Mouse (Mus musculus) kidney, adult 2 months (tissue): Measurements from ENCODE around the gene Tead1. TPM values are rescaled to one million over a fixed set of nuclear protein-coding genes. Genes with fewer than 3 reads are reported as not detected.

Experiments used
- DNase-seq: peaks from one replicate; pipeline ENCODE4 v3.0.0; 2021
- H3K27ac ChIP-seq: fragments of 200-500 bp; 2 replicates; pipeline ENCODE4 v1.5.1; 2012; ENCODE audit warnings: low read depth, low read length, control low read depth, inconsistent platforms; ENCODE audit not compliant: insufficient read depth
- H3K27me3 ChIP-seq: fragments of 200-500 bp; replicated peaks from 2 replicates; pipeline ENCODE4 v1.6.1; 2012; ENCODE audit warnings: mild to moderate bottlenecking, moderate library complexity, low read length, inconsistent platforms; ENCODE audit not compliant: control insufficient read depth, insufficient read depth
- H3K36me3 ChIP-seq: fragments of 200-500 bp; 2 replicates; pipeline ENCODE4 v1.6.1; 2012; ENCODE audit warnings: mild to moderate bottlenecking, moderate library complexity, low read length, inconsistent platforms; ENCODE audit not compliant: control insufficient read depth, insufficient read depth
- H3K4me1 ChIP-seq: fragments of 200-500 bp; 2 replicates; pipeline ENCODE4 v1.6.1; 2011; ENCODE audit warnings: low read length; ENCODE audit not compliant: control insufficient read depth, insufficient read depth
- H3K4me3 ChIP-seq: fragments of 200-500 bp; 2 replicates; pipeline ENCODE4 v1.5.1; 2011; ENCODE audit warnings: mild to moderate bottlenecking, low read depth, low read length, control low read depth; ENCODE audit not compliant: insufficient read depth
- CTCF ChIP-seq: fragments of 200-500 bp; conservative IDR thresholded peaks from 2 replicates; pipeline ENCODE4 v1.5.1; 2011; ENCODE audit warnings: low read depth, mild to moderate bottlenecking, control low read depth, low read length, moderate library complexity, mixed read lengths; ENCODE audit not compliant: insufficient read depth, insufficient read length
- POLR2A ChIP-seq: fragments of 200-500 bp; IDR thresholded peaks from one replicate; pipeline ENCODE4 v1.6.1; 2011; ENCODE audit warnings: low read depth, low read length, control low read depth
- WGBS: fragments of 180-500 bp; shearing (Covaris S2); methylation state at CpG from one replicate; pipeline ENCODE4 v1.1.7; 2018; 5-methylcytosine and 5-hydroxymethylcytosine counted together
- polyA plus RNA-seq: library from polyadenylated mRNA; depleted of rRNA; stranded (reverse); fragments of >200 nt; gene quantifications from 2 replicates; pipeline ENCODE4 v1.2.3, GENCODE M21; 2012

Tead1 gene
- polyA plus RNA-seq, 1 experiment = 14.7 TPM

DNA sequence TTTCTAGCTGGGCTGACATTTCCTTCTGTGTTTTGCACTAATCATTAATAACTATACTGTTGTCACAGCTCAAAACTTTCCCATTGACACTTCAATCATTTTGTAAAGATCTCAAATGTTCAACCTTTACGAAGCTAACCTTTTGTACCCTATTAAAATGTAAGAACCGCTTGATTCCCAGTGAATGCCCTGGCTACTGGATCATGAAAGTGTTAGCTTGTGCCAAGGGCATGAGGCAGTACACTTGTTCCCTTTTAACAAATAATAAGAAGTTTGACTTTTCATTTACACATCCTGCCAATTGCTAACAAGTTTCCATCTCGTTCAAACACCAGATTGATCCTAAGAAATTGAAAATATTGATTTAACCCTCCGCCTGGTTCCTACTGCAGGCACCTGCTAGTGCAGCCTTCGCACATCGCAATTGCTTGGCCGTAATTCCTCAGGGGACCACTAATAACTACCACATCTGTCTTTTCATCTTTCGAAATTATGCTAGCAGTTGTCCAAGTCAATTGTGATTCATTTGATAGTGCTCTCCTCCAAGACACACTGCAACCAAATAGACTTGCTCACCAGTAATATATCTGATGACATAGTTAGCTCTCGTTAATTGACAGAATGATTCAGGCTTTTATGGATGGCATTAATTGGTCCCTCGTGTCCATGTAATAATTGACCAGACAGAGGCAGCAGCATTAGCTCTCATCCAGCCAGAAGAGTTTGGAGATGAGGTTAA lies 133.1 kb downstream of the Tead1 start:
- H3K4me1 ChIP-seq = peaks cover 23% of the 10 kb centered on the region
- DNase-seq = peak; percentile 68
- no peak for TF ChIP-seq POLR2A
- TF ChIP-seq CTCF = no peak
- 64% methylated on average over 10 of the region's 10 CpGs for WGBS
- no peak overlapping the region for H3K4me3 ChIP-seq
- no peaks in the 10 kb centered on the region for H3K36me3 ChIP-seq
- H3K27ac ChIP-seq = no peak overlapping the region
- no peaks in the 10 kb centered on the region for H3K27me3 ChIP-seq

DNA sequence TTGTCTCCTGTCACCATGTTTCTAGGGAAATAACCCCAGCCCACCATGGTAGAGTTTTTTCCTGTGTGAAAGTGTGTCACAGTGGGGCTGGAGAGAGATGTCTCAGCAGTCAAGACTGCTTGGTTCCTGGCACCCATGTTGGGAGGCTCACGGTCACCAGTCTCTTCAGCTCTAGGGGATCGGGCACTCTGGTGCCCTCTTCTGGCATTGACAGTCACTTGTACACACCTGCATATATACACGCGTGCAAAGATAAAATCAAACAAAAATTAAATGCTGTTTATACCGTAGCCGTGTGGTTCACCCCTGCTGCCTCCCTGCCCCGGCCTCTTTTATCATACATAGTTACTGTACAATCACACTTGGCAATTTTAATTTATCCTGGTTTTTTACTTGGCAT lies 134.0 kb downstream of the Tead1 start:
- Histone ChIP-seq H3K4me1 (peaks cover 22% of the 10 kb centered on the region), H3K36me3 (no peaks in the 10 kb centered on the region), H3K27ac (no peak overlapping the region), H3K4me3 (no peak overlapping the region), H3K27me3 (no peaks in the 10 kb centered on the region)
- 93% methylated on average over 7 of the region's 7 CpGs for WGBS
- DNase-seq = no peak
- TF ChIP-seq CTCF (peak; percentile 41), POLR2A (no peak)

- DNase-seq = peak; percentile 40
Observed at GRCm38 (mm10) chr7:112813731-112814306, 134.7 kb downstream of the Tead1 start.

GRCm38 (mm10) chr7:112816016-112816415 lies 136.9 kb downstream of the Tead1 start:
- 29% methylated on average over 5 of the region's 5 CpGs for WGBS
- H3K4me3 ChIP-seq = no peak overlapping the region
- H3K4me1 ChIP-seq = peaks cover 28% of the 10 kb centered on the region
- peak; percentile 51 for DNase-seq
- H3K36me3 ChIP-seq = no peaks in the 10 kb centered on the region
- TF ChIP-seq CTCF (no peak), POLR2A (no peak)
- no peaks in the 10 kb centered on the region for H3K27me3 ChIP-seq
- H3K27ac ChIP-seq = peak overlapping the region; percentile 49

More at GRCm38 (mm10) chr7:112813731-112814306, 134.7 kb downstream of the Tead1 start:
- Histone ChIP-seq H3K36me3 (no peaks in the 10 kb centered on the region), H3K4me1 (peaks cover 22% of the 10 kb centered on the region), H3K27ac (no peak overlapping the region), H3K27me3 (no peaks in the 10 kb centered on the region), H3K4me3 (no peak overlapping the region)
- no peak for TF ChIP-seq POLR2A
- TF ChIP-seq CTCF = no peak
- 63% methylated on average over 8 of the region's 8 CpGs for WGBS

DNA sequence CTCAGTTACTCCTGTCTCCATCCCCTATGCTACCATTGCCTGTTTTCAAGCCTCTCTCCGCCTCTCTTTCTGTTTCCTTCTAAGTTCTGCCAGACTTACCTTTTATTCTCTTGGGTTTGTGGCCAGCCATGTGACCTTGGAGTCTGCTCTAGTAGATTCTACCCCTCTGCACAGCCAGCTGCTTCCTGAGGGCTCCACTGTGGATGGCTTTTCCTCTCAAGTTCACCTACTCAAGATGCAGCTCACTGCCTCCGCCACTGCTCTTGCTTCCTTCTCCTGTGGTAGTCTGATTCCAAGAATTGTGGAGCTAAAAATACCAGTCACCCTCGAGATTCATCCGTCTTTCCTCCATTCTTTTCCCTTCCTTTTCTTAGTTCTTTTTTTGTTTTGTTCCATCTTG lies 140.7 kb downstream of the Tead1 start:
- Histone ChIP-seq H3K4me1 (peaks cover 27% of the 10 kb centered on the region), H3K27ac (peak overlapping the region; percentile 19; the same call in 1 of the 2 replicates), H3K27me3 (no peaks in the 10 kb centered on the region), H3K36me3 (no peaks in the 10 kb centered on the region), H3K4me3 (no peak overlapping the region)
- peak; percentile 39 for DNase-seq
- WGBS = 27% methylated on average over 4 of the region's 4 CpGs
- TF ChIP-seq POLR2A = no peak
- TF ChIP-seq CTCF = no peak

DNA sequence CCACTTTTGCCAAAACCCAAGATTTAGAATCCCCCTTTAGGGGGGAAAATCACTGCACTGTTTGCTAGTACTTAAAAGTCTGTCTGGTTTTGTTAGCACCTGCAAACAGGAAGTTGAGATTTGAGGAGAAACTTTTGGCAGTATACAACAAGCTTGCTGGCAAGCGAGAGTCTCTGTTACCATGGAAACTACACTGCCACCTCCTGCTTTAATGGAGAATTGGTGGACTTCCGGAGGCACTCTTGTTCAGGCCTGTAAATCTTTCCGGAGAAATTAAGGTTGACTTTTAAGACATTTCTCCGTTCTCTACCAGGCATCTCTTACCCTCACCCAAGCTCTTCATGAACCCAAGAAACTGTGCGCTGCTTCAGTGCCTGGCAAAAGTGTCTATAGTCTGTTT lies 143.8 kb downstream of the Tead1 start:
- WGBS = 19% methylated on average over 5 of the region's 5 CpGs
- TF ChIP-seq POLR2A = no peak
- TF ChIP-seq CTCF = no peak
- Histone ChIP-seq H3K4me3 (no peak overlapping the region), H3K4me1 (peaks cover 45% of the 10 kb centered on the region), H3K27ac (peak overlapping the region; percentile 68), H3K27me3 (no peaks in the 10 kb centered on the region), H3K36me3 (no peaks in the 10 kb centered on the region)
- peak; percentile 75 for DNase-seq

GRCm38 (mm10) chr7:112823621-112824020 lies 144.5 kb downstream of the Tead1 start:
- no peaks in the 10 kb centered on the region for H3K36me3 ChIP-seq
- DNase-seq = peak; percentile 92
- WGBS = 25% methylated on average over 5 of the region's 5 CpGs
- no peak overlapping the region for H3K4me3 ChIP-seq
- peaks cover 49% of the 10 kb centered on the region for H3K4me1 ChIP-seq
- TF ChIP-seq CTCF (no peak), POLR2A (no peak)
- H3K27ac ChIP-seq = no peak overlapping the region
- no peaks in the 10 kb centered on the region for H3K27me3 ChIP-seq
